Mouse (Mus musculus) gastrocnemius, adult 2 months (tissue): ENCODE measurements around the gene Olfr317. TPM values are rescaled to one million over a fixed set of nuclear protein-coding genes. Genes with fewer than 3 reads are reported as not detected.
"Not testable (repeated sequence)": the region's sequence is repeated elsewhere in the genome, so short reads cannot be mapped to it uniquely, and the experiment has no call there.

Experiments
- DNase-seq: peaks from one replicate; pipeline ENCODE4 v3.0.0; 2022
- H3K27ac ChIP-seq: fragments of 200-600 bp; 2 replicates; pipeline ENCODE4 v1.8.1; 2022; ENCODE audit warnings: mild to moderate bottlenecking
- H3K4me3 ChIP-seq: fragments of 200-600 bp; 2 replicates; pipeline ENCODE4 v1.8.1; 2022; ENCODE audit warnings: mild to moderate bottlenecking, moderate library complexity
- CTCF ChIP-seq: fragments of 200-600 bp; IDR thresholded peaks from 2 replicates; pipeline ENCODE4 v1.8.1; 2022; ENCODE audit warnings: antibody characterized with exemption, mild to moderate bottlenecking, moderate library complexity
- intact Hi-C: fragments of 180-260 bp; cut with DNase I; formaldehyde crosslinking; loops from one replicate; pipeline ENCODE4 v1.15.1; 2025
- long read RNA-seq, 2 experiments: library from polyadenylated mRNA; stranded (forward); transcript quantifications; one replicate each; pipeline ENCODE4 v2.0.0; 2021
- total RNA-seq, 2 experiments: library from RNA; stranded (reverse); gene quantifications; 2 replicates each; pipeline ENCODE4 v1.2.3; 2021

Olfr317 gene
- not detected for total RNA-seq
- long read RNA-seq, experiment 1 = 0 reads
- long read RNA-seq, experiment 2 = 0 reads

DNA sequence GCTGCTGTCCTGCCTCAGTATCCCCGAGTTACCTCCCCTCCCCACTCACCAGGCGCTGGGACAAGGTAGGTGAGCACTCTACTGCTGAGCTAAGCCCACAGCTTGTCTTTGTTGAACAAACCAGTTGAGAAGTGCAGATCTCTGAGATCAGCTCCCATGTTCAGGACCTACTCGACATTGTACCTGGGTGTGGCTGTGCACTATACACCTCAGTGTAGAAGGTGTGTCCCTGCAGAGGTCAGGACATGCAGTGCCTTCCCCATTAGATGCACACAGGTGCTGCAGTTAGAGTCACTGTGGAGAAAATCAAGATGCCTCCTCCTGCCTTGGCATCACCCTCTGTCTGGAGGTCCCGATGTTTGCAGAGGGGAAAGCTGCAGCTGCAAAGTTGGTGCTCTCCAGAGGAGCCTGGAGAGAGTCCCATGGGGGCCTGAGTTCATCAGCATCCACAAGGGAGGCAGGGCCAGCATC lies at the start of gene Olfr317:
Olfr317 (minus strand) TSS at position 421 of the 471 bp plus-strand sequence.
- intact Hi-C loops = no loop called here
- DNase-seq = no peak
- no peak within 1 kb of the TSS for H3K27ac ChIP-seq
- TF ChIP-seq CTCF = no peak
- no peak within 1 kb of the TSS for H3K4me3 ChIP-seq

DNA sequence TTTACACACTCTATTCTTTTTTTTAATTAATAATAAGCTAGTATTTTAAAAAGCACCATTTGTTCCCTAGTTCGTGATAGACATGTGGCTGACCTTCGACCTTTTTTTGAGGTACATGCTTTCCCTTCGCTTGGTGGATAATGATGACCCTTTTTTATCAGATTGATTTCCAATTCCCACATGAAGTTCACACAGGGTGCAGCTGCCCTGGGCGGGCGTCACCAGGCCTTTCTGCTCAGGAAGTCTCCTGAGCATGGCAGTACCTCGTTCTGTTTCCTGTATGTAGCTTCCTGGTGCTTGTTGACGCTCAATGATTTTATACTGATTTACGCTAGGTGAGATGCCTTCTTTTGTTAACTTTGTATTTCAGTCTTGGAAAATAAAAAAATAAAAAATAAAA lies 49.3 kb upstream of the Olfr317 start:
- Histone ChIP-seq H3K27ac (no peak overlapping the region), H3K4me3 (no peak overlapping the region)
- no peak for DNase-seq
- TF ChIP-seq CTCF = no peak
- intact Hi-C loops = no loop called here

DNA sequence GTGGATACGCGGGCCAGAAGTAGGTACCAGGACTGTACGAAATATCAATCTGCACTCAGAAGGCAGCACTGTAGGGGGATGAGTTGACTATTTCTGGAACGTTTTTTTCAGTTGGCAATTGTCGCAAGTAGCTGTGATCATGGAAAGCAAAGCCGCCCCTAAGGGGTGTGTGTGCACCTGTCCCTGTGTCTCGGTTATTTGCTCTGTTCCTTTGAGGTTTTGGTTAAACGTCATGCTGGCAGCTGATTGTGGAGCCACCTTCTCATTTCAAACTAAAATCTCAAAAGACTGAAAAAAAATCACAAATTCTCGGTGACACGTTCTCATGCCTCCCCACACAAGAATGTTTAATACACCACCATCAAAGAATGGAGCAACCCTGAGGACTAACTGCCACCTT lies 48.6 kb upstream of the Olfr317 start:
- Histone ChIP-seq H3K27ac (no peak overlapping the region), H3K4me3 (no peak overlapping the region)
- no peak for DNase-seq
- intact Hi-C loops = no loop called here
- no peak for TF ChIP-seq CTCF

DNA sequence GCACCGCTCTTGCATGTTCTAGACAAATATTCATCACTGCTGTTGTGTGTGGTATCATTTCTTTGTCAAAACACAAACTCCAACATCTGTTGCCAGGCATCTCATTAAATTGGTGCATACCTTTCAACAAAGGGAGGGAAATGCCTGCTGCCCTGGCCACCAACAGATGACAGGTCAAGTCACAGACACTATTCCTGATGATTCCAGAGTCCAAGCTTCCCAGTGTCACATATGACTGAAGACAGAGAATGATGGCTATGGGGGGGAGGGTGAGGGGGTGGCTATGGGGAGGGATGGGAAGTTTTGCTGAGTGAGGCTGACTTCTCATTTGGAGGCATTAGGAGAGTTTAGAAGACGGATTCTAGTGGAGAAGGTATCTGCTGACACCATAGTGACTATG lies 45.2 kb upstream of the Olfr317 start:
- intact Hi-C loops = no loop called here
- no peak for DNase-seq
- Histone ChIP-seq H3K4me3 (no peak overlapping the region), H3K27ac (no peak overlapping the region)
- no peak for TF ChIP-seq CTCF

DNA sequence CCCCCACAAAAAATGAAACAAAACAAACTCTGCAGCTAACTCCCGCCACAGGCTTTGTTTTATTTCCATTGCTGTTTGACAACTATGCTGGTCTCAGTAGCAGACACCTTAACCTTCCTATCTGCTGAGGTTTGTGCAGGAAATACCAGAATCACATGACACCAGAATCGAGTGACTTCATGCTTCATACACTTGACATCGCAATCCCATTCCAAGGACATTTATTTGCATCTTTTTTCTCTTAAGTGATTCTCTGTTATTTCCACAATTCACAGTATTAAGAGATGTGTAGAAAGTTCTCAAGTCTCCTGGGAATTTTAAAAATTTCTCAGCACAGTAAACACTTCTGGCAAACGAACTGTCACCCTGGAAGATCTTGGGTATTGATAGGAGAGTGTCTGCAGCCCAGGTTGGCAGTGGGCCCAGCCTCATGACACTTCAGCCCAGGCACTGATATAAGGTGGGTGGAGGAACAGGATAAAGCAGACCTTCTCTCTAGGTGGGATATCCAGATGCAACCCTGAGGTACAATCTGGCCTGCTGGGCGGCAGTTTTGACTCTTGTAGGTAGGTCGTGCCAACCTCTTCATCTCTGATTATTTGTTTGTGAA lies 43.6 kb upstream of the Olfr317 start, which contains the start of gene Olfr314:
Olfr314 (plus strand) TSS at position 473 of the 610 bp plus-strand sequence.
- intact Hi-C loops = no loop called here
- Histone ChIP-seq H3K27ac (no peak within 1 kb of the TSS), H3K4me3 (no peak within 1 kb of the TSS)
- no peak for DNase-seq
- TF ChIP-seq CTCF = no peak

DNA sequence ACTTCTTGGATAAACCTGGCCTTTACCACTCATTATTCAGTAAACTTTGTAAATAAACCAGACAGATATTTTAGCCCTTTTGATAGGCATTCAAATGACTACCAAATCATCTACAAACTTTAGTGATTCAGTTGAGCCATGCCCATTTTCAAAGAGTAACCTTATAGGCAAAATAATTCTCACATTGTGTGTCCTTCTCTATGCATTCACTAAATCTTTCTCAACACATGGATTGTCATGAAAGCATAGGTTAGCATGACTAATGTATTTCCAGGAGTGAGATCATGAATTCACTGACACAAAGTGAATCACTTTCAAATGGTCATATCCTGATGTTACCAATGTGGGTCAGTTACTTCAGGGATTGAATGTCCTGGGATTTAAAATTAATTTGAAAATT lies 33.9 kb upstream of the Olfr317 start, which contains the start of gene Olfr315:
Olfr315 (plus strand) TSS at position 301 of the 400 bp plus-strand sequence.
- DNase-seq = no peak
- intact Hi-C loops = no loop called here
- H3K27ac ChIP-seq = no peak within 1 kb of the TSS
- no peak for TF ChIP-seq CTCF
- H3K4me3 ChIP-seq = no peak within 1 kb of the TSS

DNA sequence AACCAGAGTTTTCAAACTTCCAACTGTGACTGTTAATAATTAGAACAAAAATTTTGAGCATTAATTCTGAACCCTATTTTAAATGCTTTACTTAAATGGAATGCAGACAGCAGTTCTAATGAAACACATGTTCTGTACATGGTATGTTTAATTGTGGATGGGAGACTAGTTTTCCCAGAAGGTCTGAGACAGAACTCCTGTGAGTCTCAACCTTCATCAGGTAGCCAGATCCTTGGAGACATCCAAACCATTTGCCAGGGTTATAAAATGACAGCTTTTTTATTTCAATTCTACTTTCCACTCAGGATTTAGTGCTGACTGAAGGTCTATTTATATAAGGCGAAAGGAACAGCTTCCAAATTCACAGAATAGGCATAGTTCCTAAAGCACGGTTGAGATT lies 13.4 kb upstream of the Olfr317 start, which contains the start of gene Olfr316:
Olfr316 (plus strand) TSS at position 301 of the 400 bp plus-strand sequence.
- Histone ChIP-seq H3K4me3 (no peak within 1 kb of the TSS), H3K27ac (no peak within 1 kb of the TSS)
- no peak for DNase-seq
- no peak for TF ChIP-seq CTCF
- intact Hi-C loops = no loop called here

DNA sequence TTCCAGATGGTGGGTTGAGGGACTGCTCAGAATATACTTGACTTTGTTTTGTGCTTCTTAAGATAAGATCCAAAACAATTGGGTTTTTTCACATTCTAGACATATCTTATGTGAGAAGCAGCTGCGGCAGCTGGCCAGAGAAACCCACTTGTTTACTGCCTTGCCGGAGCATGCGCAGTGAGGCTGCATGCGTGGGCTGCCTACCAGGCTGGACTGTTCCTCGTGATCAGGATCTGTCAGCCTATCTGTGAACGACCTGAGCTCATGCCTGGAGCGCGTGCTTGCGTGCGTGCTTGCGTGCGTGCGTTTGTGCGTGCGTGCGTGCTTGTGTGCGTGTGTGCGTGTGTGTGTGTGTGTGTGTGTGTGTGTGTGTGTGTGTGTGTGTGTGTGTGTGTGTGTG lies 12.1 kb upstream of the Olfr317 start:
- DNase-seq, H3K4me3 ChIP-seq, intact Hi-C loops, H3K27ac ChIP-seq: not testable (repeated sequence)

DNA sequence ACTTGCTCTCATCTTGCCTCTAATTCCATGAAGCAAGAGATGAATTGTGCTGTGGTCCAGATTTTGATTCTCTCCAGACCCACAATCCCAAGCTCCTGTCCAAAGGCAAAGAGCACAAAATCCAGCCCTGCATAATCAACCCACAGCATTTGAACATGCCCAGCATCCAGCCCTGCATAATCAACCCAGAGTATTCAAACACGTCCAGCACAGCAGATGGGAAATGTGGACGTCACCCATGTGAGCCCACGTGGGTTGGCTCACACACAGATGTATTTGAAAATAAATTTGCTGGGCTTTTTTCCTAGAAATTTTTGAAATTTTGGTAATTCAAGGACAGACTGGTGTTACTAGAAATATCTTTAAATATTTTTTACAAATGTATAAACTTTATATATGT lies 5.6 kb downstream of the Olfr317 start:
- H3K27ac ChIP-seq = no peak overlapping the region
- TF ChIP-seq CTCF = no peak
- DNase-seq = no peak
- intact Hi-C loops = no loop called here
- H3K4me3 ChIP-seq = no peak overlapping the region

DNA sequence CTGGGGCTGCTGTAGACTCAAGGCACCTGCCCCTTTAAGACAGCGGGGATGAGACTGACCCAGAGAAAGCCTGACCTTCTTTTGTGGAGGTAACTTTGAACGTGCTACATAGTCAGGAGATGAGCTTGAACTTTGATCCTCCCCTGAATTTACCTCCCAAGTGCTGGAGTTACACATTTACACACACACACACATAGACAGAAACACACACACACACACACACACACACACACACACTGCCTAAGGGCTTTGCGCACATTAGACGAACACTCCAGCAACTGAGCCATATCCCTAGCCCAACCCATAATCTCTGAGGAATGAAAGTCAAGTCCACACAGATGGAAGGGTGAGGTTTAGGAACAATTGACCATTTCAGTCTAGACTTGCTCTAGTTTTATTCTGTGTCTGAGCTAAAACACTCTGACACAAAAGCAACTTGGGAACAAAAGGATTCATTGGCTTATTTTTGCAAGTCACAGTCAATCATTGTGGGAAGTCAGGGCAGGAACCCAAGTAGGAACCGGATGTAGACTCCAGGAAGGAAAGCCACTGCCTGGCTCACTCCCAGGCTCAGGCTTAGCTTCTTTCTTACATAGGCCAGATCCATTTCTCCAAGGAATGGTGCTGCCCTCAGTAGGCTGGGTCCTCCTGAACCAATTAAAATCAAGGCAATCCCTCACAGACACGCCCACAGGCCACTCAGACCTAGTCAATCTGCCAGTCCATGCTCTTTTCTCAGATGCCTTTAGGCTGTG lies 10.9 kb downstream of the Olfr317 start:
- DNase-seq, H3K27ac ChIP-seq, intact Hi-C loops, H3K4me3 ChIP-seq: not testable (repeated sequence)

DNA sequence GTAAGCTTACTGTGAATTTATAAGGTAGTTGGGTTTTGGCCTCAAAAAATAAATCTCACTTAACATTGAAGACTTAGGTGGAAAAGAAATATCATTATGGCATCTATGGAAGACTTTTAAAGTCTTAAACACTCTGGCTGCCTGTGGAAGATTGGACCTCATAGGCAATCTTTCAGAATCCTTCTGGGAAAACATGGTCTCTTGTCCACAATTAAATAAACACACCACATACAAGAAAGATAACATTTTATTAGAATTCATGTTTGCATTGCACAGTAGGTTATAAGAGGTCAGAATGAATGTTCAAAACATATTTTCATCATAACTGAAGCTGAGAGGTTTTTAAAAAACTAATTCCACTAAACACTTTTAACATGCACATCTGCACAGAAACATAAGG lies 15.1 kb downstream of the Olfr317 start, which contains the start of gene Olfr318:
Olfr318 (minus strand) TSS at position 101 of the 400 bp plus-strand sequence.
- TF ChIP-seq CTCF = no peak
- intact Hi-C loops = no loop called here
- Histone ChIP-seq H3K4me3 (no peak within 1 kb of the TSS), H3K27ac (no peak within 1 kb of the TSS)
- no peak for DNase-seq

DNA sequence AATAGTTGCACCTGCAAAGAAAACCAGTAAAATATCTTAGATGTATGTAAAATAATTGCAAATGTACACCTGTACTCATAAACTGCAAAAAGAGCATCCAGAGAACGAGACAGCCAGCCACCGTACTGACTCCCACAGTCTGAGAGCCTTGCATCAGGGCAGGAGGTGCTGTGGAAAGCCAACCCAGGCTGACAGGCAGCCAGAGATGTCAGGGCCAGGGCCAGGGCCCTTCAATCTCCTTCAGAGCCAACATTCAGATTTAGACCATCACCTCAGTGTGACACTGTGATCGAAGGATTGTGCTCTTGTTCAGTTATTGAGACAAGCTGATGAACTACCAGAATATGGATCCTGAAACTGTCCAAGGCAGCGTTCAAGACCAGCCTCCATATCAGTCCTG lies 19.3 kb downstream of the Olfr317 start:
- no peak for TF ChIP-seq CTCF
- Histone ChIP-seq H3K4me3 (no peak overlapping the region), H3K27ac (no peak overlapping the region)
- intact Hi-C loops = no loop called here
- no peak for DNase-seq

DNA sequence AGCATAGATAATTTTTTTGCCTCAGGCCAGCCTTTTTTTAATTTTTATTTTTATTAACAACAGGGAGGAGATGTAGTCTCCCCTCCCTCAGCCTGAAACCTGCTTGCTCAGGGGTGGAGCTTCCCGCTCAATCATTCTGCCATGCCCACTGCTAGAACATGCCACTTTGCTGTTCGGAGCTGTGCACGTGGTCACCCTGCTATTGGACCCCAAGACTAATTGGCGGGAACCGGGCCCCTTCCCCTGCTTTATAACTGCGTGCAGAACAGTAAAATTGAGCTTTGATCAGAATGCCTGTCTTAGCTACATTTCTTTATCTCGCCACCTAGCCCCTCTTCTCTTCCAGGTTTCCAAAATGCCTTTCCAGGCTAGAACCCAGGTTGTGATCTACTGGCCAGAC lies 21.3 kb downstream of the Olfr317 start:
- H3K4me3 ChIP-seq, intact Hi-C loops, DNase-seq, H3K27ac ChIP-seq: not testable (repeated sequence)
